Mouse (Mus musculus) embryo, embryonic 11.5 days (tissue): ENCODE results near the gene Clip1.

ENCODE experiments used
- DNase-seq: peaks from one replicate; pipeline ENCODE4 v3.0.0-alpha.2; 2012; ENCODE audit warnings: low read depth, low spot score

Gene Clip1

GRCm38 (mm10) chr5:123670800-123671472 is 13.5 kb downstream of the Clip1 start:
- no peak for DNase-seq

- DNase-seq: no peak
Measured at GRCm38 (mm10) chr5:123669991-123670799, 14.2 kb downstream of the Clip1 start.

- no peak for DNase-seq
Measured at GRCm38 (mm10) chr5:123667915-123668314, 16.5 kb downstream of the Clip1 start.

- DNase-seq: no peak
Measured at GRCm38 (mm10) chr5:123665956-123666355, 18.5 kb downstream of the Clip1 start.

- no peak for DNase-seq
Measured at GRCm38 (mm10) chr5:123664329-123664728, 20.1 kb downstream of the Clip1 start.

GRCm38 (mm10) chr5:123662059-123662458 is 22.4 kb downstream of the Clip1 start:
- no peak for DNase-seq

GRCm38 (mm10) chr5:123661602-123662001 is 22.8 kb downstream of the Clip1 start:
- DNase-seq: no peak

- no peak for DNase-seq
Measured at GRCm38 (mm10) chr5:123657651-123658050, 26.8 kb downstream of the Clip1 start.

GRCm38 (mm10) chr5:123654937-123655336 is 29.5 kb downstream of the Clip1 start:
- no peak for DNase-seq

- DNase-seq: no peak
Measured at GRCm38 (mm10) chr5:123653287-123653801, 31.1 kb downstream of the Clip1 start.

- DNase-seq: no peak
Measured at GRCm38 (mm10) chr5:123650825-123651224, 33.6 kb downstream of the Clip1 start.

- no peak for DNase-seq
Measured at GRCm38 (mm10) chr5:123642401-123642800, 42.0 kb downstream of the Clip1 start.

- DNase-seq: no peak
Measured at GRCm38 (mm10) chr5:123641259-123641900, 43.0 kb downstream of the Clip1 start.

GRCm38 (mm10) chr5:123640181-123640580 is 44.2 kb downstream of the Clip1 start:
- no peak for DNase-seq

- DNase-seq: no peak
Measured at GRCm38 (mm10) chr5:123631210-123631609, 53.2 kb downstream of the Clip1 start.

GRCm38 (mm10) chr5:123626631-123627030 is 57.8 kb downstream of the Clip1 start:
- peak; percentile 41 for DNase-seq

- DNase-seq: no peak
Measured at GRCm38 (mm10) chr5:123622421-123622820, 62.0 kb downstream of the Clip1 start.

GRCm38 (mm10) chr5:123618558-123618957 is 65.9 kb downstream of the Clip1 start:
- DNase-seq: peak; percentile 13

- DNase-seq: no peak
Measured at GRCm38 (mm10) chr5:123614246-123614645, 70.2 kb downstream of the Clip1 start.

- peak; percentile 56 for DNase-seq
Measured at GRCm38 (mm10) chr5:123609843-123610242, 74.6 kb downstream of the Clip1 start.

GRCm38 (mm10) chr5:123609416-123609815 is 75.0 kb downstream of the Clip1 start:
- no peak for DNase-seq

- no peak for DNase-seq
Measured at GRCm38 (mm10) chr5:123607211-123607669, 77.2 kb downstream of the Clip1 start.
